8 mouse cellular contexts compared by ENCODE assay signal in genomic region chr11:119227591-119227990, GRCm38 (mm10). TPM values are rescaled to one million over a fixed set of nuclear protein-coding genes. Genes with fewer than 3 reads are reported as not detected.
DNase-seq lines count a peak whose midpoint lies in the region; ATAC-seq and TF ChIP-seq lines count a peak whose summit lies in the region.

No protein-coding gene starts in this region.

- no peaks in the 10 kb centered on the region for H3K9me3 ChIP-seq in kidney, postnatal 0 days (replicated peaks; ENCODE audit: low read length)
- H3K9me3 ChIP-seq in embryonic facial prominence, embryonic 14.5 days (ENCODE audit: control insufficient read depth, low read length), result no peaks in the 10 kb centered on the region
- H3K9me3 ChIP-seq in intestine, embryonic 14.5 days (ENCODE audit: control insufficient read depth, low read length), result no peaks in the 10 kb centered on the region
- H3K9me3 ChIP-seq in midbrain, postnatal 0 days (ENCODE audit: low read length), result no peaks in the 10 kb centered on the region

- H3K4me2 ChIP-seq in kidney, postnatal 0 days (ENCODE audit: low read length), result peak overlapping the region; percentile 98
- H3K4me2 ChIP-seq in embryonic facial prominence, embryonic 14.5 days (ENCODE audit: low read depth, low read length), result peak overlapping the region; percentile 98
- peak overlapping the region; percentile 88 for H3K4me2 ChIP-seq in intestine, embryonic 14.5 days (ENCODE audit: low read length)
- H3K4me2 ChIP-seq in midbrain, postnatal 0 days (ENCODE audit: low read depth, low read length, poor library complexity, severe bottlenecking), result peak overlapping the region; percentile 93

- H3K27me3 ChIP-seq in kidney, postnatal 0 days (ENCODE audit: insufficient read depth, low read length), result no peaks in the 10 kb centered on the region
- no peaks in the 10 kb centered on the region for H3K27me3 ChIP-seq in embryonic facial prominence, embryonic 14.5 days (replicated peaks; ENCODE audit: control insufficient read depth, insufficient read depth, low read length)
- H3K27me3 ChIP-seq in intestine, embryonic 14.5 days (replicated peaks; ENCODE audit: control insufficient read depth, insufficient read depth, low read length), result 0 out of 2 replicates have a peak, but pooled peaks cover 2% of the 10 kb centered on the region
- H3K27me3 ChIP-seq in midbrain, postnatal 0 days (ENCODE audit: insufficient read depth, low read length), result no peaks in the 10 kb centered on the region

- peaks cover 20% of the 10 kb centered on the region for H3K4me1 ChIP-seq in kidney, postnatal 0 days (replicated peaks; ENCODE audit: insufficient read depth, low read length)
- H3K4me1 ChIP-seq in embryonic facial prominence, embryonic 14.5 days (ENCODE audit: control insufficient read depth, insufficient read depth, low read length), result peaks cover 23% of the 10 kb centered on the region
- H3K4me1 ChIP-seq in intestine, embryonic 14.5 days (replicated peaks; ENCODE audit: control insufficient read depth, insufficient read depth, low read length), result peaks cover 37% of the 10 kb centered on the region
- H3K4me1 ChIP-seq in midbrain, postnatal 0 days (ENCODE audit: insufficient read depth, low read length), result peaks cover 24% of the 10 kb centered on the region

- H3K9ac ChIP-seq in kidney, postnatal 0 days (ENCODE audit: low read depth, low read length), result peak overlapping the region; percentile 78
- H3K9ac ChIP-seq in embryonic facial prominence, embryonic 14.5 days (ENCODE audit: low read depth, low read length), result peak overlapping the region; percentile 82
- peak overlapping the region; percentile 81 for H3K9ac ChIP-seq in intestine, embryonic 14.5 days (ENCODE audit: low read length)
- peak overlapping the region; percentile 77 for H3K9ac ChIP-seq in midbrain, postnatal 0 days (replicated peaks; ENCODE audit: low read length, poor library complexity, severe bottlenecking)

- H3K36me3 ChIP-seq in kidney, postnatal 0 days (ENCODE audit: insufficient read depth, low read length), result no peaks in the 10 kb centered on the region
- no peaks in the 10 kb centered on the region for H3K36me3 ChIP-seq in embryonic facial prominence, embryonic 14.5 days (ENCODE audit: control insufficient read depth, insufficient read depth, low read length)
- H3K36me3 ChIP-seq in intestine, embryonic 14.5 days (ENCODE audit: control insufficient read depth, insufficient read depth, low read length), result no peaks in the 10 kb centered on the region
- no peaks in the 10 kb centered on the region for H3K36me3 ChIP-seq in midbrain, postnatal 0 days (ENCODE audit: insufficient read depth, low read length)

- no peak for TF ChIP-seq CTCF in kidney, postnatal 0 days (IDR thresholded peaks at IDR 0.05; ENCODE audit: low read depth)
- no peak for TF ChIP-seq CTCF in midbrain, postnatal 0 days (IDR thresholded peaks at IDR 0.05)

- DNase-seq in kidney, postnatal 0 days (ENCODE audit: low spot score), result peak; percentile 27
- DNase-seq in kidney, adult 8-10 months, result no peak
- DNase-seq in embryonic facial prominence, embryonic 14.5 days (ENCODE audit: low spot score), result no peak
- DNase-seq in intestine, embryonic 14.5 days (ENCODE audit: low spot score), result no peak
- no peak for DNase-seq in midbrain, postnatal 0 days (ENCODE audit: low spot score)
- DNase-seq in retina, embryonic 14.5 days (ENCODE audit: low spot score), result no peak
- DNase-seq in right cerebral cortex, postnatal 14 days, result no peak
- no peak for DNase-seq in gastrocnemius, adult 18-20 months (ENCODE audit: low spot score)

- H3K27ac ChIP-seq in kidney, postnatal 0 days, result no peak overlapping the region
- 0 out of 2 replicates have a peak overlapping the region, but pooled peaks have one; percentile 25 for H3K27ac ChIP-seq in embryonic facial prominence, embryonic 14.5 days (replicated peaks; ENCODE audit: low read depth, low read length)
- 0 out of 2 replicates have a peak overlapping the region, but pooled peaks have one; percentile 40 for H3K27ac ChIP-seq in intestine, embryonic 14.5 days (ENCODE audit: low read depth)
- peak overlapping the region; percentile 71; the same call in 1 of the 2 replicates for H3K27ac ChIP-seq in midbrain, postnatal 0 days (ENCODE audit: low read depth, low read length)

- no peak for ATAC-seq in kidney, postnatal 0 days (replicated peaks; ENCODE audit: low FRiP score, low read depth)
- no peak for ATAC-seq in embryonic facial prominence, embryonic 14.5 days (ENCODE audit: low read depth)
- no peak for ATAC-seq in intestine, embryonic 14.5 days (replicated peaks; ENCODE audit: low FRiP score, low TSS enrichment, low read depth)
- ATAC-seq in midbrain, postnatal 0 days (ENCODE audit: low FRiP score), result no peak

- H3K4me3 ChIP-seq in kidney, postnatal 0 days (replicated peaks; ENCODE audit: low read depth, low read length), result peak overlapping the region; percentile 80
- peak overlapping the region; percentile 81 for H3K4me3 ChIP-seq in embryonic facial prominence, embryonic 14.5 days (ENCODE audit: low read depth, low read length)
- H3K4me3 ChIP-seq in intestine, embryonic 14.5 days (ENCODE audit: low read depth, low read length), result peak overlapping the region; percentile 69
- peak overlapping the region; percentile 68 for H3K4me3 ChIP-seq in midbrain, postnatal 0 days (ENCODE audit: low read depth, low read length)

- WGBS in kidney, postnatal 0 days, result 4% methylated on average over 12 of the region's 12 CpGs
- 2% methylated on average over 12 of the region's 12 CpGs for WGBS in embryonic facial prominence, embryonic 14.5 days
- 3% methylated on average over 12 of the region's 12 CpGs for WGBS in intestine, embryonic 14.5 days
- 2% methylated on average over 12 of the region's 12 CpGs for whole genome bisulfite sequencing in midbrain, postnatal 0 days

RNA-seq across cellular contexts. Expression of gene Tbc1d16, which starts 0.7 kb away (rescaled TPM):
- polyA plus RNA-seq in kidney, postnatal 0 days (2015; fragmentation: Nextera tagmentation; extraction: Ambion mirVana), result 9.2 and 9.5 TPM in 2 replicates
- 11.7 and 13.2 TPM in 2 replicates for polyA plus RNA-seq in embryonic facial prominence, embryonic 14.5 days (2014; fragmentation: Nextera tagmentation; extraction: Ambion mirVana)
- 12.2 and 13.0 TPM in 2 replicates for polyA plus RNA-seq in intestine, embryonic 14.5 days (2014; fragmentation: Nextera tagmentation; extraction: Ambion mirVana)
- 152 and 156 TPM in 2 replicates for total RNA-seq in midbrain, postnatal 0 days (2014; rRNA removed)
- polyA plus RNA-seq in midbrain, postnatal 0 days (2015; fragmentation: Nextera tagmentation; extraction: Ambion mirVana), result 43.1 and 43.5 TPM in 2 replicates
- total RNA-seq in gastrocnemius, adult 18-20 months (2021), result 10 to 100 TPM; 29.7 to 29.9 TPM

RNA-seq across cellular contexts. Expression of gene Ccdc40, which starts 0.8 kb away (rescaled TPM):
- 3.3 and 4.0 TPM in 2 replicates for polyA plus RNA-seq in kidney, postnatal 0 days (2015; fragmentation: Nextera tagmentation; extraction: Ambion mirVana)
- 3.2 and 7.6 TPM in 2 replicates for polyA plus RNA-seq in embryonic facial prominence, embryonic 14.5 days (2014; fragmentation: Nextera tagmentation; extraction: Ambion mirVana)
- 4.0 and 5.1 TPM in 2 replicates for polyA plus RNA-seq in intestine, embryonic 14.5 days (2014; fragmentation: Nextera tagmentation; extraction: Ambion mirVana)
- total RNA-seq in midbrain, postnatal 0 days (2014; rRNA removed), result 13.3 and 22.7 TPM in 2 replicates
- 10.3 and 13.3 TPM in 2 replicates for polyA plus RNA-seq in midbrain, postnatal 0 days (2015; fragmentation: Nextera tagmentation; extraction: Ambion mirVana)
- total RNA-seq in gastrocnemius, adult 18-20 months (2021), result under 1 TPM in 1 of 2 experiments, not detected in 1; 0.26 TPM

RNA-seq across cellular contexts. Expression of gene Gaa, which starts 40.1 kb away (rescaled TPM):
- polyA plus RNA-seq in kidney, postnatal 0 days (2015; fragmentation: Nextera tagmentation; extraction: Ambion mirVana), result 64.6 and 68.5 TPM in 2 replicates
- 82.0 and 89.4 TPM in 2 replicates for polyA plus RNA-seq in embryonic facial prominence, embryonic 14.5 days (2014; fragmentation: Nextera tagmentation; extraction: Ambion mirVana)
- 57.3 and 62.3 TPM in 2 replicates for polyA plus RNA-seq in intestine, embryonic 14.5 days (2014; fragmentation: Nextera tagmentation; extraction: Ambion mirVana)
- 186 and 222 TPM in 2 replicates for total RNA-seq in midbrain, postnatal 0 days (2014; rRNA removed)
- polyA plus RNA-seq in midbrain, postnatal 0 days (2015; fragmentation: Nextera tagmentation; extraction: Ambion mirVana), result 154 and 158 TPM in 2 replicates
- total RNA-seq in gastrocnemius, adult 18-20 months (2021), result 100 to 1,000 TPM; 174 to 191 TPM
